Mouse (Mus musculus) ES-Bruce4 (cell line): Measurements from ENCODE around the gene Plekha5.

Experiments used
- CTCF ChIP-seq: IDR thresholded peaks from one replicate; pipeline ENCODE4 v1.8.1; 2011; ENCODE audit warnings: low read depth, low read length
- EP300 ChIP-seq: IDR thresholded peaks from 2 replicates; pipeline ENCODE4 v1.6.1; 2011; ENCODE audit warnings: low read depth, low read length; ENCODE audit not compliant: insufficient read depth
- POLR2A ChIP-seq: IDR thresholded peaks from one replicate; pipeline ENCODE4 v1.8.1; 2011; ENCODE audit warnings: low read length; ENCODE audit not compliant: insufficient read depth

DNA sequence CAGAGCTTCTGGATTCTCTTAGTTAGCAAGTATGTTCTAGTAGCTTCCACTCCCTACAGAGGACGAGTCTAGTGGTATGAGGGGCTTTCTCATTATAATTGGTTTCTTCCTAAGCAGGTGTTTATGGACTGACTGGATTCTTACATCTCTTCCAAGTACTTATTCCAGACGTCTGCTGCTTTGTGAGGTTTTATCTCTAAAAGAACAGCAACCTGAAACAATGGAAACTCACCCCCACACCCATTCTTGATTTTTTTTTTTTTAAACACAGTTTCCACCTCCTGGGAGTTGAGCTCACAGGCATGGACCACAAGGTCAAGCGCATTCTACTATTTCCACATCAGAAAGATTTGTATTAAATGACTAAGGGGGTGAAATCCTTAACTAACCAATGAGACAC is 83.8 kb downstream of the Plekha5 start:
- TF ChIP-seq CTCF (no peak), POLR2A (no peak), EP300 (no peak)
